Mouse (Mus musculus): Measurements from ENCODE around the gene Tigar.

Tigar gene

GRCm38 (mm10) chr6:127103506-127104275 lies 5.7 kb downstream of the Tigar start:
- intact Hi-C loops (cut with DNase I): no loop called here

GRCm38 (mm10) chr6:127094565-127094964 lies 14.8 kb downstream of the Tigar start:
- intact Hi-C loops (cut with DNase I): no loop called here

- intact Hi-C loops (cut with DNase I): loop anchor here (10.0 kb wide), 1 partner anchor 132 kb away; no protein-coding TSS in a partner anchor
Observed at GRCm38 (mm10) chr6:127086739-127087138, 22.6 kb downstream of the Tigar start.

GRCm38 (mm10) chr6:127081820-127082219 lies 27.5 kb downstream of the Tigar start:
- intact Hi-C loops (cut with DNase I): loop anchor here (10.0 kb wide), 1 partner anchor 127 kb away; no protein-coding TSS in a partner anchor

- intact Hi-C loops (cut with DNase I): loop anchor here (10.0 kb wide), 1 partner anchor 125 kb away; no protein-coding TSS in a partner anchor
Observed at GRCm38 (mm10) chr6:127079867-127080731, 29.3 kb downstream of the Tigar start.

- intact Hi-C loops (cut with DNase I): no loop called here
Observed at GRCm38 (mm10) chr6:127072817-127073216, 36.5 kb downstream of the Tigar start, which contains the start of gene Fgf23. Fgf23 (plus strand) TSS chr6:127072902.

- intact Hi-C loops (cut with DNase I): no loop called here
Observed at GRCm38 (mm10) chr6:127064815-127065214, 44.5 kb downstream of the Tigar start.

- intact Hi-C loops (cut with DNase I): no loop called here
Observed at GRCm38 (mm10) chr6:127063915-127064314, 45.4 kb downstream of the Tigar start.

GRCm38 (mm10) chr6:127059975-127060374 lies 49.4 kb downstream of the Tigar start:
- intact Hi-C loops (cut with DNase I): no loop called here

GRCm38 (mm10) chr6:127056990-127057588 lies 52.3 kb downstream of the Tigar start:
- intact Hi-C loops (cut with DNase I): no loop called here

- intact Hi-C loops (cut with DNase I): no loop called here
Observed at GRCm38 (mm10) chr6:127050847-127051246, 58.5 kb downstream of the Tigar start.

- intact Hi-C loops (cut with DNase I): no loop called here
Observed at GRCm38 (mm10) chr6:127044909-127045308, 64.4 kb downstream of the Tigar start.

Measured in adrenal gland (tissue).